Mouse (Mus musculus): ENCODE results near the gene Srsf5. TPM values are rescaled to one million over a fixed set of nuclear protein-coding genes. Genes with fewer than 3 reads are reported as not detected.

The Srsf5 gene
- polyA plus RNA-seq, 1 experiment from 2014 or later: 491 TPM

GRCm38 (mm10) chr12:80982326-80982725 lies 37.0 kb downstream of the Srsf5 start:
- H3K27me3 ChIP-seq: no peaks in the 10 kb centered on the region
- no peaks in the 10 kb centered on the region for H3K36me3 ChIP-seq
- H3K9ac ChIP-seq (replicated peaks): no peak overlapping the region
- H3K4me3 ChIP-seq: no peak overlapping the region
- H3K27ac ChIP-seq (replicated peaks): no peak overlapping the region
- no peaks in the 10 kb centered on the region for H3K9me3 ChIP-seq
- no peak overlapping the region for H3K4me2 ChIP-seq (replicated peaks)
- no peak for ATAC-seq (replicated peaks)
- no peaks in the 10 kb centered on the region for H3K4me1 ChIP-seq
- 1% methylated on average over 7 of the region's 7 CpGs for WGBS

GRCm38 (mm10) chr12:80983695-80984094 lies 38.4 kb downstream of the Srsf5 start:
- 65% methylated on average over 9 of the region's 9 CpGs for WGBS
- no peak overlapping the region for H3K4me2 ChIP-seq (replicated peaks)

GRCm38 (mm10) chr12:80986628-80987027 lies 41.3 kb downstream of the Srsf5 start:
- H3K4me2 ChIP-seq (replicated peaks): no peak overlapping the region
- ATAC-seq (replicated peaks): no peak
- H3K27me3 ChIP-seq: no peaks in the 10 kb centered on the region
- no peaks in the 10 kb centered on the region for H3K9me3 ChIP-seq
- no peak overlapping the region for H3K27ac ChIP-seq (replicated peaks)
- no peaks in the 10 kb centered on the region for H3K4me1 ChIP-seq
- no peak overlapping the region for H3K4me3 ChIP-seq
- H3K36me3 ChIP-seq: no peaks in the 10 kb centered on the region
- WGBS: 84% methylated on average over 4 of the region's 4 CpGs
- H3K9ac ChIP-seq (replicated peaks): no peak overlapping the region

More at GRCm38 (mm10) chr12:80983695-80984094, 38.4 kb downstream of the Srsf5 start:
- ATAC-seq (replicated peaks): no peak
- Histone ChIP-seq H3K27me3 (no peaks in the 10 kb centered on the region), H3K4me1 (no peaks in the 10 kb centered on the region), H3K9me3 (no peaks in the 10 kb centered on the region), H3K27ac (replicated peaks) (no peak overlapping the region), H3K4me3 (no peak overlapping the region), H3K36me3 (no peaks in the 10 kb centered on the region), H3K9ac (replicated peaks) (no peak overlapping the region)

GRCm38 (mm10) chr12:80988286-80988685 lies 43.0 kb downstream of the Srsf5 start:
- no peaks in the 10 kb centered on the region for H3K27me3 ChIP-seq
- 91% methylated on average over 3 of the region's 3 CpGs for WGBS
- ATAC-seq (replicated peaks): no peak

GRCm38 (mm10) chr12:80990901-80991445 lies 45.7 kb downstream of the Srsf5 start:
- H3K4me1 ChIP-seq: no peaks in the 10 kb centered on the region
- no peak overlapping the region for H3K4me3 ChIP-seq
- 34% methylated on average over 13 of the region's 13 CpGs for WGBS
- no peak for ATAC-seq (replicated peaks)
- H3K4me2 ChIP-seq (replicated peaks): no peak overlapping the region
- no peak overlapping the region for H3K9ac ChIP-seq (replicated peaks)
- no peaks in the 10 kb centered on the region for H3K36me3 ChIP-seq
- no peaks in the 10 kb centered on the region for H3K9me3 ChIP-seq
- H3K27ac ChIP-seq (replicated peaks): no peak overlapping the region
- no peaks in the 10 kb centered on the region for H3K27me3 ChIP-seq

More at GRCm38 (mm10) chr12:80988286-80988685, 43.0 kb downstream of the Srsf5 start:
- Histone ChIP-seq H3K9ac (replicated peaks) (no peak overlapping the region), H3K36me3 (no peaks in the 10 kb centered on the region), H3K4me2 (replicated peaks) (no peak overlapping the region), H3K9me3 (no peaks in the 10 kb centered on the region), H3K4me3 (no peak overlapping the region), H3K4me1 (no peaks in the 10 kb centered on the region), H3K27ac (replicated peaks) (no peak overlapping the region)

- Histone ChIP-seq H3K27ac (replicated peaks) (no peak overlapping the region), H3K36me3 (no peaks in the 10 kb centered on the region), H3K9me3 (no peaks in the 10 kb centered on the region), H3K4me1 (no peaks in the 10 kb centered on the region), H3K4me3 (no peak overlapping the region), H3K4me2 (replicated peaks) (no peak overlapping the region), H3K9ac (replicated peaks) (no peak overlapping the region), H3K27me3 (0 out of 2 replicates have a peak, but pooled peaks cover 2% of the 10 kb centered on the region)
- 89% methylated on average over 10 of the region's 10 CpGs for WGBS
- ATAC-seq (replicated peaks): no peak
Observed at GRCm38 (mm10) chr12:80991806-80992205, 46.5 kb downstream of the Srsf5 start.

- H3K4me3 ChIP-seq: no peak overlapping the region
- 0 out of 2 replicates have a peak, but pooled peaks cover 3% of the 10 kb centered on the region for H3K27me3 ChIP-seq
- ATAC-seq (replicated peaks): no peak
- H3K9me3 ChIP-seq: no peaks in the 10 kb centered on the region
- H3K9ac ChIP-seq (replicated peaks): no peak overlapping the region
- no peaks in the 10 kb centered on the region for H3K36me3 ChIP-seq
- no peak overlapping the region for H3K27ac ChIP-seq (replicated peaks)
- WGBS: 84% methylated on average over 8 of the region's 8 CpGs
- no peaks in the 10 kb centered on the region for H3K4me1 ChIP-seq
- no peak overlapping the region for H3K4me2 ChIP-seq (replicated peaks)
Observed at GRCm38 (mm10) chr12:80992540-80993122, 47.3 kb downstream of the Srsf5 start.

GRCm38 (mm10) chr12:80993773-80994172 lies 48.5 kb downstream of the Srsf5 start:
- 89% methylated on average over 1 of the region's 1 CpGs for WGBS
- H3K4me3 ChIP-seq: no peak overlapping the region
- no peaks in the 10 kb centered on the region for H3K9me3 ChIP-seq
- 0 out of 2 replicates have a peak, but pooled peaks cover 3% of the 10 kb centered on the region for H3K27me3 ChIP-seq
- no peak overlapping the region for H3K9ac ChIP-seq (replicated peaks)
- no peak overlapping the region for H3K27ac ChIP-seq (replicated peaks)
- peaks cover 6% of the 10 kb centered on the region for H3K4me1 ChIP-seq
- no peak for ATAC-seq (replicated peaks)
- H3K4me2 ChIP-seq (replicated peaks): no peak overlapping the region
- no peaks in the 10 kb centered on the region for H3K36me3 ChIP-seq

- Histone ChIP-seq H3K36me3 (no peaks in the 10 kb centered on the region), H3K4me3 (no peak overlapping the region), H3K4me1 (peaks cover 10% of the 10 kb centered on the region), H3K4me2 (replicated peaks) (no peak overlapping the region), H3K27ac (replicated peaks) (no peak overlapping the region), H3K9me3 (no peaks in the 10 kb centered on the region), H3K27me3 (peaks cover 11% of the 10 kb centered on the region; the same call in 1 of the 2 replicates), H3K9ac (replicated peaks) (no peak overlapping the region)
- WGBS: 91% methylated on average over 4 of the region's 4 CpGs
- ATAC-seq (replicated peaks): no peak
Observed at GRCm38 (mm10) chr12:80995326-80995725, 50.0 kb downstream of the Srsf5 start.

- Histone ChIP-seq H3K4me1 (peaks cover 15% of the 10 kb centered on the region), H3K4me2 (replicated peaks) (no peak overlapping the region), H3K27ac (replicated peaks) (no peak overlapping the region), H3K4me3 (no peak overlapping the region), H3K36me3 (no peaks in the 10 kb centered on the region), H3K9ac (replicated peaks) (no peak overlapping the region), H3K9me3 (no peaks in the 10 kb centered on the region), H3K27me3 (peaks cover 11% of the 10 kb centered on the region; the same call in 1 of the 2 replicates)
- no peak for ATAC-seq (replicated peaks)
- 81% methylated on average over 4 of the region's 4 CpGs for WGBS
Observed at GRCm38 (mm10) chr12:80997652-80998051, 52.3 kb downstream of the Srsf5 start.

GRCm38 (mm10) chr12:80998528-80999221 lies 53.4 kb downstream of the Srsf5 start:
- H3K4me2 ChIP-seq (replicated peaks): peak overlapping the region; percentile 38
- H3K4me3 ChIP-seq: peak overlapping the region; percentile 28
- WGBS: 2% methylated on average over 33 of the region's 33 CpGs
- H3K4me1 ChIP-seq: peaks cover 24% of the 10 kb centered on the region
- peaks cover 11% of the 10 kb centered on the region; the same call in 1 of the 2 replicates for H3K27me3 ChIP-seq
- H3K27ac ChIP-seq (replicated peaks): peak overlapping the region; percentile 45
- H3K36me3 ChIP-seq: no peaks in the 10 kb centered on the region
- no peaks in the 10 kb centered on the region for H3K9me3 ChIP-seq
- peak; percentile 49 for ATAC-seq (replicated peaks)
- 0 out of 2 replicates have a peak overlapping the region, but pooled peaks have one; percentile 18 for H3K9ac ChIP-seq (replicated peaks)

All from forebrain, embryonic 15.5 days (tissue).